Mouse (Mus musculus) hindbrain, embryonic 10.5 days (tissue): ENCODE data around the gene Cyp1a1. TPM values are rescaled to one million over a fixed set of nuclear protein-coding genes. Genes with fewer than 3 reads are reported as not detected.
A peak's percentile ranks its signal among the peaks of the same experiment; 100 is the strongest.

Experiments
- DNase-seq: peaks from one replicate; pipeline ENCODE4 v3.0.0-alpha.2; 2017; ENCODE audit warnings: low spot score
- H3K27ac ChIP-seq: fragments of 300-500 bp; sonication (generic); 2 replicates; pipeline ENCODE4 v1.5.1; 2016; ENCODE audit warnings: mild to moderate bottlenecking, moderate library complexity
- H3K27me3 ChIP-seq: fragments of 300-500 bp; sonication (generic); 2 replicates; pipeline ENCODE4 v1.6.1; 2016; ENCODE audit warnings: mild to moderate bottlenecking; ENCODE audit not compliant: poor library complexity, insufficient read depth, severe bottlenecking
- H3K36me3 ChIP-seq: fragments of 300-500 bp; sonication (generic); 2 replicates; pipeline ENCODE4 v1.6.1; 2016; ENCODE audit warnings: mild to moderate bottlenecking, moderate library complexity
- H3K4me1 ChIP-seq: fragments of 300-500 bp; sonication (generic); replicated peaks from 2 replicates; pipeline ENCODE4 v1.6.1; 2016; ENCODE audit warnings: mild to moderate bottlenecking
- H3K4me3 ChIP-seq: fragments of 300-500 bp; sonication (generic); 2 replicates; pipeline ENCODE4 v1.5.1; 2016; ENCODE audit warnings: mild to moderate bottlenecking, moderate library complexity
- H3K9me3 ChIP-seq: fragments of 300-500 bp; sonication (generic); 2 replicates; pipeline ENCODE4 v1.6.1; 2016; ENCODE audit warnings: mild to moderate bottlenecking, moderate library complexity
- WGBS: fragments of 180-500 bp; shearing (Covaris S2); methylation state at CpG from one replicate; pipeline ENCODE4 v1.1.7; 2016; 5-methylcytosine and 5-hydroxymethylcytosine counted together
- polyA plus RNA-seq: library from polyadenylated mRNA; unstranded; fragments of >200 nt; fragmentation: Nextera tagmentation; extraction: Ambion mirVana; gene quantifications from 2 replicates; pipeline ENCODE4 v1.2.1, GENCODE M21; 2016

The Cyp1a1 gene
- polyA plus RNA-seq = not detected in 2 replicates

DNA sequence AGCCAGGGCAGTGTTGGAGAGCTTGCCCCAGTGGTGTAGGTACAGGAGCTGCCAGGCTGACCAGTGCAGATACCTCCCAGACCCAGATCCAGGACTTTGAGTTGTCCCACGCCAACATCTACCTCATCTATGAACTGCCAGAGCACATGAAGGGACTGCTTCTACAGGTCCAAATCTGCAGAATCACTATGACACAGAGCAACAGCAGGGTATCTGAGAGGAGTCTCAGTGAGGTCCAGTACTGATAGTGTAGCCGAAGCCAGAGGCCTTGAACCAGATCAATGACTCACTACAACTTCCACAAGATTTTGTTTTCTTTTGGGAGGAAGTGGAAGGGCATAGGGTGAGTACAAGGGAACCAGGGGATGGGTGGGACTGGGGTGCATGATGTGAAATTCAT lies at the start of gene Cyp1a1:
Gene Cyp1a1 (plus strand): TSS at position 178 of the 400 bp plus-strand sequence.
- 85% methylated on average over 2 of the region's 2 CpGs for WGBS
- Histone ChIP-seq H3K27ac (no peak within 1 kb of the TSS), H3K4me3 (no peak within 1 kb of the TSS), H3K36me3 (no peaks in the 10 kb centered on the region), H3K4me1 (no peaks in the 10 kb centered on the region; the same call in 1 of the 2 replicates), H3K27me3 (0 out of 2 replicates have a peak, but pooled peaks cover under 1% of the 10 kb centered on the region), H3K9me3 (no peaks in the 10 kb centered on the region)
- no peak for DNase-seq

GRCm38 (mm10) chr9:57638651-57639459 lies 48.9 kb upstream of the Cyp1a1 start:
- Histone ChIP-seq H3K27ac (peak overlapping the region; percentile 78), H3K4me3 (peak overlapping the region; percentile 35), H3K9me3 (no peaks in the 10 kb centered on the region), H3K27me3 (no peaks in the 10 kb centered on the region), H3K4me1 (peaks cover 78% of the 10 kb centered on the region), H3K36me3 (peaks cover 39% of the 10 kb centered on the region)
- 45% methylated on average over 8 of the region's 8 CpGs for WGBS
- DNase-seq = no peak

DNA sequence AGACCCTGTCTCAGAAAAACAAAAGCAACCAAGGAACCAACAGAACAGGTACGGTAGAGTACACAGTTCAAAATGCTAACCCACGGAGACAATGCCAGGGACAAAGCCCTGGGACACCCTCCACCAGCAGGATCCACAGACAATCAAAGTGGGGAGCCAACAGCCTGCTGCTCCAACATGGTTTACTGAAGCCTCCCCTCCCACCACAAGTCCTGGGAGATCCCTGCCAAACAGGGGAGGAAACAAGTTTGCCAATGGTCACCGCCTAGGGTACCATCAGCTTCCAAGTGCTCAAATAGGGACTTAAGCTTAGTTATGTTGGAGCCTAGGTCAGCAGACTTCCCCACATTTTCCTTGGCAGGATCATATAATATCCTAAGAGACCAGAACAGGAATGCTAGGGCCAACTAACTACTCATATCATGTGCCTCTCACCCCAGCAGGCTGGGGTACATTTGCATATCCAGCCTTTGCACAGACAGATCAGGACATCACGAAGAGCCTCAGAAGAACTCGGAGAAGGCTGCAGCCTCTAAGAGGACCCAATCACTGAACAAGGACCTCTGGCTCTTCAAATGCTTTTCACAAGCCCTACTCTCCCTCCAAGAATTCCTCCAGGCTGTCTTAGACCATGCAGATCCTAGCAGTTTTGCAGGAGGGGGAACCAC lies 47.9 kb upstream of the Cyp1a1 start:
- WGBS = 72% methylated on average over 5 of the region's 5 CpGs
- Histone ChIP-seq H3K27ac (peak overlapping the region; percentile 78), H3K36me3 (peaks cover 32% of the 10 kb centered on the region), H3K27me3 (no peaks in the 10 kb centered on the region), H3K9me3 (no peaks in the 10 kb centered on the region), H3K4me3 (peak overlapping the region; percentile 35), H3K4me1 (peaks cover 79% of the 10 kb centered on the region)
- DNase-seq = no peak

DNA sequence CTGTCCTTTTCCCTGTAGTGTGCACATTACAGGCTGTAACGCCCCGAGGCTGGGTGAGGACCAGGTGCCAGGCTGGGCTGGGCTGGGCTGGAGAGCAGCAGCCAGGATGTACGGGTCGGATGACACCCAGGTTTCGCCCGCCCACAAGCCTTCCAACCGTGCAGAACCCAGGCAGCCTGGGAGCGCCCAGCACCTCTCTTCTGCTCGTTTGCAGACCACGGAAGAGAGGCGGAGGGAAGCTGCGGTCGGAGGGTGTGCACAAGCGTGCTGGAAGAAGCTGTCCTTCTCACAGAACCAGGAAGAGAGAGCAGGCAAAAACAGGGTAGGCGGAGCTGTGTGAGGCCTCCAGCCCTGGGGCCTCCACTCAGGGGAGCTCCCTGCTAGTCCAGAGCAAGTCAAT lies 47.3 kb upstream of the Cyp1a1 start:
- no peaks in the 10 kb centered on the region for H3K9me3 ChIP-seq
- no peak for DNase-seq
- H3K27ac ChIP-seq = peak overlapping the region; percentile 78
- peaks cover 31% of the 10 kb centered on the region for H3K36me3 ChIP-seq
- H3K4me1 ChIP-seq = peaks cover 82% of the 10 kb centered on the region
- 32% methylated on average over 15 of the region's 15 CpGs for WGBS
- H3K4me3 ChIP-seq = peak overlapping the region; percentile 35
- H3K27me3 ChIP-seq = no peaks in the 10 kb centered on the region

DNA sequence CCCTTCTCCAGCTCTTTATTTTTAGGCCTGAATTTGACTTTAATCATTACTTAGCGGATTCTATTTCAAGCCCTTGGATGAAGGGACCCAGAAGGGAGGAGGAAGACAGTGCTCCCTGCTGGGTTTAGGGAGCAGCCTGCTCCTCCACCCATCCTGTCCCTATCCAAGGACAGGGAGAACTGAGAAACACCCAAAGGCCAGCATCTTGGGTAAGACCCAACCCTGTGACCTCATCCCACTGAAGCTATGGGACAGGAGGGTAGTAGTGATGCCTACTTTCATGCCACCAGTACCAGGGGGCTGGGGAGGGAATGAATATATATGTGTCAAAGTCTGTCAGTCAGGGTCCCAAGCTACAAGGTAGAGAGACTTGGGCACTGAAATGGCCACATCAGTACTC lies 46.7 kb upstream of the Cyp1a1 start:
- DNase-seq = no peak
- H3K27ac ChIP-seq = no peak overlapping the region

DNA sequence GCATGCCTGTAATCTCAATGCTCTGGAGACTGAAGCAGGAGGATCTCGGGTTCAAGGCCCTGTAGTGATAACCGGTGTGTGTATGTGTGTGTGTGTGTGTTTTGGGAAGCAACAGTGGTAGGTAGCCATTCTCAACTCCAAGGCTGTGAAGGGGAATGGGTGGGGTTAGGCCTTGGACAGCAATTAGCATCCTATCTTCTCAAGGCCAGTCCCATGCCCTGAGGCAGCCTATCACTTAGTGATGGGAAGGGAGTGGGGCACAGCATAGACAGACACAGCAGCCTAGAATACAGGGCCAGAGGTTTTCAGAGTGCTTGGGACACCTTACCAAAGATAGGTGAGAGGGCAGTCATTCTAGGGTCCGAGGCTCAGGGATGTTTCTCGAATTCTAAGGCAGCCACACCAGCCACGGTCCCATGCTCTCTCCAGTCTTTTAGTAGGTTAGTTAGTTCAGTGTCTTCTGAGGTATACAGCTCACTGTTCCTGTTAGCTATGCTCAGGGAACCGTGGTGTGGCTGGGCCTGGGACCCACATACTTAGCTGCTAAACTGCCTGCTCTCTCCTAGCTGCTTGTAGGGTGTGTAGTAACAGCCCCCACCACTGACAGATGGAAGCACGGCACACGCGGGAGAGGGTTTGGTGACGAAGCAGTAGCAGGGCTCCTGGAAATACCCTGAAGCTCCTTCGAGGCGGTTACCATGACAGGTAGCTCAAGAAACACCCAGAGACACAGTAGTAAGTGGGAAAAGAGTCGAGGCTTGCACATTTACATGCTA lies 45.8 kb upstream of the Cyp1a1 start:
- H3K27ac ChIP-seq = no peak overlapping the region; the same call in 1 of the 2 replicates
- H3K27me3 ChIP-seq = peaks cover 9% of the 10 kb centered on the region
- H3K4me3 ChIP-seq = no peak overlapping the region
- DNase-seq = no peak
- no peaks in the 10 kb centered on the region for H3K9me3 ChIP-seq
- 89% methylated on average over 13 of the region's 13 CpGs for whole genome bisulfite sequencing
- H3K4me1 ChIP-seq = peaks cover 91% of the 10 kb centered on the region
- peaks cover 29% of the 10 kb centered on the region for H3K36me3 ChIP-seq

More for the DNA sequence above, 46.7 kb upstream of the Cyp1a1 start:
- Histone ChIP-seq H3K4me3 (peak overlapping the region; percentile 35; the same call in 1 of the 2 replicates), H3K9me3 (no peaks in the 10 kb centered on the region), H3K36me3 (peaks cover 29% of the 10 kb centered on the region), H3K4me1 (peaks cover 88% of the 10 kb centered on the region), H3K27me3 (peaks cover 2% of the 10 kb centered on the region; the same call in 1 of the 2 replicates)
- 85% methylated on average over 1 of the region's 1 CpGs for WGBS

- H3K27me3 ChIP-seq = peaks cover 14% of the 10 kb centered on the region
- WGBS = 73% methylated on average over 9 of the region's 9 CpGs
- no peaks in the 10 kb centered on the region for H3K9me3 ChIP-seq
- H3K4me3 ChIP-seq = peak overlapping the region; percentile 99
- peaks cover 79% of the 10 kb centered on the region for H3K4me1 ChIP-seq
- no peak for DNase-seq
- H3K27ac ChIP-seq = 0 out of 2 replicates have a peak overlapping the region, but pooled peaks have one; percentile 100
- peaks cover 23% of the 10 kb centered on the region for H3K36me3 ChIP-seq
Observed at GRCm38 (mm10) chr9:57643169-57643855, 44.4 kb upstream of the Cyp1a1 start.

DNA sequence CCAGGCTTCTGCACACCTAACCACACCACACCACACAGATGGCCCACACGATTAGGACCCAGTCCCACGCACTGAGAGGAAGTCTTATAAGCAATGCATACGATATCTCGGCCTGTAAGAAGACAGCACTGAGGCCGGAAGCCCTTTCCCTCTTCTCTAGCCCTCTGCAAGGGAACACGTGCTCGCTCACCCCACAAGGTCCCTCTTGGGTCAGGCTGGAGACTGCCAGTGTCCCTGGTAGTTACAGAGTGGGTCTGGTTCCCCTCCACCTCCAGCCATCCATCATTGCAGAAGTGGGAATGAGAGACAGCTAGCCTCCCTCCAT lies 43.9 kb upstream of the Cyp1a1 start:
- no peak for DNase-seq
- H3K4me3 ChIP-seq = peak overlapping the region; percentile 99
- H3K27me3 ChIP-seq = peaks cover 14% of the 10 kb centered on the region
- peak overlapping the region; percentile 100; the same call in 1 of the 2 replicates for H3K27ac ChIP-seq
- H3K9me3 ChIP-seq = no peaks in the 10 kb centered on the region
- 68% methylated on average over 7 of the region's 7 CpGs for WGBS
- peaks cover 74% of the 10 kb centered on the region for H3K4me1 ChIP-seq
- peaks cover 21% of the 10 kb centered on the region for H3K36me3 ChIP-seq

DNA sequence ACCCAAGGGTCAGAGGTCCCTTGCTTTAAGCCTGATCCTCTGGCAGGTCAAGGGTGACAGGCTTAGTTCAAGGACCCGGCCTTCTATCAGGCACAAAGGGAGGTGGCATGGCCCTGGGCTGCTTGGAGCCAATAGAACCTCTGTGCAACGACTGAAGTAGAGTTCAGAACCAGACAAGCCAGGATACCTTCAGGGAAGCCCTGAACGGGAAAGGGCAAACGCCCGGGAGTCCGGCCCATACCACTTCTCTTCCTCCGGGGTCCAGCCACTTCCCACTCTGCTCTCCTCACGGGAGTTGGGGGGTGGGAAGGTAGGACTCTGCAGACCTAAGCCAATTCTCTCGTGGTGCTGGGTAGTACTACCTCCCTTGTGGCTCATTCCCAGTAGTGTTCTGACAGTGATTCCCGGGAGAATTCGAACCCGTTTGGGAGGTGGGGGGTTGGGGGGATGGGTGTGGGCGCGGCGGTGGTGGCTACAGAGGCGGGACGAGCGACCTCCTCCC lies 43.2 kb upstream of the Cyp1a1 start:
- Histone ChIP-seq H3K27me3 (peaks cover 14% of the 10 kb centered on the region), H3K9me3 (no peaks in the 10 kb centered on the region), H3K27ac (peak overlapping the region; percentile 100), H3K36me3 (peaks cover 21% of the 10 kb centered on the region), H3K4me1 (peaks cover 67% of the 10 kb centered on the region), H3K4me3 (peak overlapping the region; percentile 99)
- DNase-seq = peak; percentile 50
- WGBS = under 1% methylated on average over 18 of the region's 18 CpGs

DNA sequence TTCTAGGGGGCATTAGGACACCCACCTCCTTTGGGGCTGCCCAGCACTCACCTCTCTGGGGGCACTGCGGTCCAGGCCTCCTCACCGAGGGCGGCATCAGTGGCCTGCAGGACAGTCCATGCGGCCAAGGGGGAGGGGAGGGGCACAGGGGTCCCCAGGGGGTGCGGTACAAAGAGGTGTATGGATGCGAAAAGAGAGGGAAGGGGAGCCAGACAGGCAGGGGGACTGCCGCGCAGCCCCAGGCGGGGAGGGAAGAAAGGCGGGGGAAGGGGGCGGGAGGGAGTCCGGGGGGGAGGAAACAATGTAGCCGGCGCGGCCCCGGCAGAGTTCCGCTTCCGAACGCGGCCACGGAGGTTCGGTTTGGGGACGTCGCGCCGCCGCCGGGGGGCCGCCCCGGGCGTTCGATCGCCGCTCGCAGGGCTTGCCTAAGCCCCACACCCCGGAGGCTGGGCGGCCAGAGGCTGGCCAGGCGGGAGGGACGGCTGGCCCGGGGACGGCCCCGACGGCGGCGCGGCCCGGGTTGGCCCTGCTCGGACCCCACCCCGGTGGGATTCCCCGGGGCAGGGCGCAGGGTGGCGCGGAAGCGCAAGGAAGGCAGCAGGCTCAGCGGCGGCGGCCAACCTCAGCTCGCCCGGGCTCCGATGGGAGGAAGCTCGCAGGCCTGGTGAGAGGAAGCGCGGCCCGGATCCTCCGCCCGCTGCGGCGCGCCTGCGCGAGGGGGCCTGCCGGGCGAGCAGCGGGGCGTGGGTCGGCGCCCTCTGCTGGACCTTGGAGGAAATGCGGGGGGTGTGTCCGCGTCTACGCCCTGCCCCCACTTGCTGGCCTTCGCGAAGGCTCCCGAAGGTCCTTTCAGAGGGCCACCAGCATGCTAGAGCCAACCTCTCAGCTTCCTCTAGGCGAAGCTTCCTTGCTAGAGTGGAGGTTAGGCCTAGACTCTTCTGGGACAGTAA lies 42.5 kb upstream of the Cyp1a1 start:
- Histone ChIP-seq H3K27me3 (peaks cover 14% of the 10 kb centered on the region), H3K36me3 (peaks cover 21% of the 10 kb centered on the region), H3K9me3 (no peaks in the 10 kb centered on the region), H3K4me1 (peaks cover 61% of the 10 kb centered on the region), H3K4me3 (peak overlapping the region; percentile 99), H3K27ac (peak overlapping the region; percentile 100)
- under 1% methylated on average over 85 of the region's 85 CpGs for WGBS
- peak; percentile 92 for DNase-seq

GRCm38 (mm10) chr9:57646551-57647103 lies 41.1 kb upstream of the Cyp1a1 start:
- WGBS = 81% methylated on average over 12 of the region's 12 CpGs

More at GRCm38 (mm10) chr9:57646551-57647103, 41.1 kb upstream of the Cyp1a1 start:
- no peak for DNase-seq
- Histone ChIP-seq H3K36me3 (peaks cover 12% of the 10 kb centered on the region), H3K9me3 (no peaks in the 10 kb centered on the region), H3K4me3 (no peak overlapping the region), H3K4me1 (peaks cover 61% of the 10 kb centered on the region), H3K27me3 (peaks cover 14% of the 10 kb centered on the region), H3K27ac (no peak overlapping the region)
